Mouse (Mus musculus) ovary, postnatal 10 days (tissue): ENCODE results near the gene Mest.

ENCODE experiments used
- DNase-seq: peaks from one replicate; pipeline ENCODE4 v3.0.0; 2022; ENCODE audit warnings: low spot score

Mest gene

DNA sequence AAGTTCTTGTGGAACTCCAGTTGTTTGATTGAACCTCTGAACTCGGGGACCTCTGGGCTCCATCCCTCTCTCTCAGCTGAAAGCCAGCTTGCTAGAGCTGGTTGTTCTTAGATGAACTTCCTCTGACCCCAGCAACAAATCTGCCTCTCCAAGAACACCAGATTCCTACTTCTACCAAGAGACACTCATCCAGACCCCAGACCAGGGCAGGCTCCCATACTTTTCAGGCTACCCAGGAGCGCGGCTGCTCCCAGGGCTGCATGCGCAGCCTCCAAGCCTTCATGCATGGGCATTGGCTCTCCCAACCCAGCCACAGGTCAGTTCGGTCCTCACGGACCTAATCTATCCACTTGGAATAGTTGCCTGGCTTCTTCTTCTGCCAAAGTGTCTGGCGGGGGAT lies at the start of gene Mest:
Gene Mest (plus strand): TSS at position 217 of the 400 bp plus-strand sequence.
- no peak for DNase-seq

DNA sequence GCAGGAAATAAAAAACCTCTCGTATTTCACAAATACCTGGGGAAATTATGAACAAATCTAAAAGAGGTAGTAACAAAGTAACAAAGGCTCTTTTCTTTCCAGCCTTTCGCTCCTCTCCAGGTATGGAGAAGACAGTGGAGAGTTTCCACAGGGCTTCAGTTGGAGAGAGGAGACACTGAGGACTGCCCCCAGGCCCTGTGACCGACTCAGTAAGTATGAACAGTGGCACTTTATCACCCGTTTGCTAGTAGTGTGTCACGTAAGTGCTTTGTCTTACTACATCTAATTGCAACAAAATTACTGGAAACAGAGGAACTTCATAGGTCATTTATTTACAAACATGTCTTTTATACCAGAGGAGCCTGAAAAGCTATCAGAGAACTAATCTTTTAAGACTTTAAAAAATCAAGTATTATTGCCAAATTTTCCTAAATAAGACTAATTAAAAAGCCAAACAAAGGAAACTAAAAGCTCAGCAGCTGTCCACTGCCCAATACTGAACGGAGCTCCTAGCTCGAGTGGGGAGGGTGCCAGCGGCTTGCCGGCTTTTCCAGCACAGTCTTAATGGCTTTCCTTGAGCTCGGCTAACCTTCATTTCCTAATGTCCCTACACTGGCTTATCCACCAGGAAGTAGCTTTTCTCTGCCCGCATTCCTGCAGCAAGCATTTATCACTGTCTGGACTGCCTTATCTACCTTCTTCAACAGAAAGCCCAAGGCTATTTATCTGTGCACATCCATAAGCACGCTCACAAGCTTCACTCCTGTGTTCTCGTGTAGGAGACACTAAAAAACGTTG lies 49.4 kb upstream of the Mest start:
- no peak for DNase-seq

DNA sequence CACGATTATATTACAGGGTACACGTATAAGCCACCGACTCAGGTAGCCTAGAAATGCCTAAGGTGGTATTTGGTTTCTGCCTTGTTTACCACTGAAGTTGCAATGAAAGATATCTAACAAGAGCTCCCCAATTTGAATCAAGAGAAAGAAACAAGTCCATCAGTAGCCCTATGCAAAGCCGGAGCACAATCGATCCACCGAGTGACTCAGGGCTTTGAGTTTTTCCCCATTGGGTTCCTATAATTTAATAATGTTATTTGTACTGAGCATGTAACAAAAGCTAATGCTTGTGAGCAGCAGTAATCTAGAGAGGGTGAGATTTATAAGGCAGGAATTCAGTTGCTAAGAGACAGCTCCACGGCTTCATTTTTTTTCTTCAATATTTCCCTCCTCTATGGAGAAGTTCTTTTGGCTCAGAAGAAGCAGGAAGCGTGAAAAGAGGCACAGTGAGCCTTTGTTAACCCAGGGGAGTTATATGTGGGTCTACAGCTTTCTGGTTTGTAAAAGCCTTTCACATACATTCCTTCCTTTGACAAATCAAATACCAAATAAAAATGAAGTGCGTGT lies 48.5 kb upstream of the Mest start:
- no peak for DNase-seq

DNA sequence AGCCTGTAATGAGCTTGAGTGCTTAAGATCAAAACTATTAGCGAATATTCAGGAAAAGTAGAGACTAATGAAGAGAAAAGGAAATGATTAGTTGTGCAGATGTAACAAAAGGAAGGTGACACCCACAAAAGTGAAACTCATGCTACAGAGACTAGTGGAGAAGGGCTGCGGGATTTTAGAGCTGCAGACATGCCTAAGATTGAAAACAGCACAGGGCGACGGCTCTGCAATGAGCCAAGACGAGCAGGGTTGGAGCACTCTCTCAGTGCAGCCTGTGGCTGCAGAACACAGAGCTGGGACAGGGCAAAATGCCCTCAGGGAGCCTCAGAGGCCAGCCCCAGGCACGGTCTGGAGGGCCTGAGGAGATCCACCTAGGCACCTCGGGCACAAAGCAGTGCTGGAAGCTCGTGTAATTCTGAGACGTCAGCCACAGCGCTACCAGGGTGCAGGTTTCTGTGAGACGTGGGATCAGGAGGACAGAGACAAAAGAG lies 48.0 kb upstream of the Mest start:
- no peak for DNase-seq

DNA sequence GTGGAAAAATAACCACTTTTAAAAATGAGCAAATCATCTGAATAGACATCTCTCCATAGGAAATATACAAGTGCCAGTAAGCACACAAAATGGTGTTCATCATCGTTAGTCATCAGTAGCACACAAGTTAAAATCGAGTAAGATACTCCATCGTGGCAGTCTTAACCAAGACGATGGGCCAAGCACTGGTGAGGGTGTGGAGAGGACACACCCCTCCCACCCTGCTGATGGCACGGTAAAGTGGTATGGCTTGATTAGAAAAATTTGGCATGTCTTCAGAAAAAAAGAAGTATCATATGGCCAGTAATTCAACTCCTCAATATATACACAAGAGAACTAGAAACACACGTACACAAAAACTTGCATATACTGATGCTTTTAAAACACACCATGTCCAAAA lies 46.8 kb upstream of the Mest start:
- DNase-seq: no peak

DNA sequence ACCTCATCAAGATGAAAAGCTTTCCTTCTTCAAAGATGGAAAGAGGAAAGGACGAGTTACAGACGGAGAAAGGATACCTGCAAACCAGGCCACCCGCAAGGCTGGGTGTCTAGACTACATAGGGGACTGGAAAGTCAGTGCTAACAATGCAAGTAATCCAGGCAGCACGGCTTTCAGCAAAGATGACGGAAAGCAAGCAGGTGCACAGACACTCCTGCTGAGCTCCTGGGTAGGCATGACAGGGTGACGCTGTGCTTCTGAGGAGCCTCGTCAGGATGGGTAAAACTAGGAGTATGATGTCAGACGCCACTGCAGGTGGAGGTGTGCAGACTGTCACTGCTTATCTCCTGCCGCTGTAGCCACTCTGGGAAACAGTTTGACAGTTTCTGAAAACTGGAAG lies 45.8 kb upstream of the Mest start:
- no peak for DNase-seq

DNA sequence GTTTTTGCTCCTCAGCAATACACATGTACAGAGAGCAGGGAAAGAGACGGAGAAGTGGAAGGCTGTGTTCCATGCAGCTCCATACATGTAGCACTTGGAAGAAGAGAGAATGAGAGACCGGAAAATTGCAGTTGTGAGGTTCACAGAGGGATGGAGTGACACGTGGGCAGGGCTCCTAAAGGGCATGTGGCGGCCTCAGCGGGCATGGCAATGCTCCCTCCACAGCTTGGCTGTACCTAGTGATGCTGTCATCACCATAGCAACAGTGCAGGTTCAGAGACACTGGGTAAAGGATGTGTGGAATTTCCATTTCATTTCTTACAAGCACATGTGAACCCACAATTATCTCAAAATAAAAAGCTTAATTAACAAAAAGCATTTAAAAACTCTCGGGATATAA lies 44.9 kb upstream of the Mest start:
- no peak for DNase-seq

DNA sequence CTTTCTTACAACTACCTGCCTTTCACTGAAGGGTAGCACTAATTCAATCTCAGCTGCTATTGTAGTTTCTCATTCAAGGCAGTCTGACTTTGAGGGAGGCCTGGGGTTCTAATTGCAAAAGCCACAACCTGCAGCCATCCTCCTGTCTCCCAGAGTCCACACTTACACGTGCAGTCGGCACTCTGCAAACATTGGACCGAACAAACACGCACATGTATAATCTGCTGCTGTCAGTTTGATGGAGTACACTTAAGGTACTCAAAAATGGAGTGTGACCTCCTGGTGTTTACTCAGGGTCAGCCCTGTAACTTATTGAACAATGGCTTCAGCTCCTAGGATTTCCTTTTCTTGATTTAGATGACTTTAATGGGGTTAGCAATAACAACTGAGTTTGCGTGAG lies 43.8 kb upstream of the Mest start:
- DNase-seq: no peak

DNA sequence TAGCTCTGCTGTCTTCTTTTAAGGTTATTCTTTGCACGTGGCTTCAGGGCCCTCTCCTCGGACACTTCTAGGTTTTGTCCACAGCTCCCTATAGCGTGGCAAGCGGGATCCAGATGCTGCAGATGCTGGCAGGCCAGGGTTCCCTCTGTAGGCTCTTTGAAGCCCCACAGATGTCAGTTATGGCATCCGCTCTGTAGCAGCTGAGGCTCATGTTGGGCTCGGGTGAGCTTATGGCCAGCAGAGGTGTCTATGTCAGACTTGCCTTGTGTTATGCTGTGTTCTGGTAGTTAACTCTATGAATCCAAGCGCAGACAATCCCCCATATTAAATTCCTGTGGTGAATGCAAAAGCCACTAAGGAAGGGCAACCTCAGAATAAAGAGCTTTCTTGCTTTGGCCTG lies 42.9 kb upstream of the Mest start:
- DNase-seq: no peak

DNA sequence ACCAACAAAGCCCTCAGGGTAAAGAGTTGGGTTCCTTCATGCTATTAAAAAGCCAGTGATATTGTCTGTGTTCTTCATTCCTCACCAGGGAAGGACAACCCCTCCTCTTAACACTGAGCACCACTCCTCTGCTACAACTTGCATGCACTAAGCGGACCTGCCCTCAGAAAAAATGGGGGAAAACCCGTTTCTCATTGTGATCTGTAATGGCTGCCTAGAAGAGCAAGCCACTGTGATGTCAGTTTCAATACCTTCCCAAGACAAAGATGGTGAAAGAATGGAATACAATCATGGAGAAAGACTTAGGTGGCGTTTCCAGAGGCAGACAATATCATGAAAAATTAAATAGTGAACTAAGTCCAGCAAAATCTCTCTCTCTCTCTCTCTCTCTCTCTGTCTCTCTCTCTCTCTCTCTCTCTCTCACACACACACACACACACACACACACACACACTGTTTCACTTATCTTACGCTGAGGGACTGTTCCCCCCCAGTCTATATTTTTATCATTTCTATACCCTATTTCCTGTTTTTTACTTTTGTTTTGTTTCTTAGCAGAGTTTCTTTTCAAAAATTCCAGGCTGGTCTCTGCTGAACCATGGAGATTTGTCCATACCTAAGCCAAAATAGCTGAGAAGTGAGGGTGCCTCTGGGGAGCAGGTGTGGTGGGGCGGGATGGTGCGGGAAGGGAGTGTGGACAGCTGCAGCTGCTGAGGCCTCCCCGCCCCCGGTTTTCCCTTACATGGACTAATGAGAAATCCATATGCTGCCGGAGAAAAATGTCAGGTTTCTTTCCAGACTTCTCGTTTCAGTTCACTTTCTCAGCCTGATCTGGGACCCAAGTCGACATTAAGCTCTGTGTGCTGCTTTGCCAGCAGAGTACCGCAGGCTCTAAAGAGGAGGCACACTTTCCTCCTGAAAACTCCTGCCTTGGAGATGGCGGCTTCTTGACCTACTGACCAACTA lies 41.1 kb upstream of the Mest start:
- DNase-seq: no peak

DNA sequence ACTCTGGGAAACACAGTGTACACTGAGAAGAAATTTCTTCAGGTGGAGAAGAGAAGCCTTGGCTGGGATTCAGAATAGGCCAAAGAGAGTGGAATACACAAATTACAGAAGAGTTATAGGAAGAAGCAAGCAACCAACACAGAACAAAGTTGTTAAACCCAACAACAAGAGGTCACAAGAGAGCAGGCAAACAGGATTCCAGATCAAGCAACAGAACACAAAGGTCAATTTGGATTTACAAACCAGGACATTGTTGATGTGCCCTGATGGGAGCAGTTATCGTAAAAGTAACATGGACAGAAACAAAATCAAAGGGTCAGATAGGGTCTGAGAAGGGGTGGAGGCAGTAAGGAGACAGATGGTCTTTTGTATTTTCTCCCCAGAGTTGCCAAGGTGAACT lies 38.8 kb upstream of the Mest start:
- no peak for DNase-seq

DNA sequence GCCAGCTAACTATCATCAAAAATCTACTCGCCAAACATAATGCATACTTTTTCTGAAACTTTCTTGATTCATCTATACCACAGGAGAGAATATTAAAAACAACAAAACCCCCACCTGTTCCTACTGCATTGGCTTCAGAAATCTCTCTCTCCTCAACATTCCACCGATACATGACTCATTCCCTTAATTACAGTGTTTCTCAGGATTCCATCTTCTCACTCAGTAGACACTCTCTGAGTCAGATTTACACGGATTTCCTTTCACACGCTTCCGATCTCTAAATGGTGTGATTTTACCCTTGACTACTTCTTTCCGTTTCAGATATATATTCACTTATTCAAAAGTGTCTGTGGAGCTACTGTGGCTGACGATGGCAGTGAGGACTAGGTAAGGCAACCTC lies 36.1 kb upstream of the Mest start:
- DNase-seq: no peak

DNA sequence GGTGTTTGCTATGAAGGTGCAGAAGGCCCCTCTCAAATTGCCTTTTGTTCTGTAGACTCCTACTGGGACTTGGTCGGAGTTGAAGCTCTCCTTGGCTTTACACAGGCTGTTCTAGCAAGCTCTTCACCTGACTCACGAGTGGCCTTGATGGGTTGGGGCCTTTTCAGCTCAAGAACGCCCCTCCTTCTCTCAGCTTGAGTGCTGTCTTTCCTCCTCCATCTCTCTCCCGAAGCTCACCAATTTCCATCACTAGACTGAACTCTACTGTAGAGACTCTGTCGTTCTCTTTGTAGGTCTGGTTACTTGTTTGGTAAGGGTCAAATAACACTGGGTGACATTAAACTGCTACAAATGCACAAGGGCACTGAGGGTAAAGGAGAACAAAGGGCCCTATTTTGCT lies 30.5 kb upstream of the Mest start:
- DNase-seq: no peak

DNA sequence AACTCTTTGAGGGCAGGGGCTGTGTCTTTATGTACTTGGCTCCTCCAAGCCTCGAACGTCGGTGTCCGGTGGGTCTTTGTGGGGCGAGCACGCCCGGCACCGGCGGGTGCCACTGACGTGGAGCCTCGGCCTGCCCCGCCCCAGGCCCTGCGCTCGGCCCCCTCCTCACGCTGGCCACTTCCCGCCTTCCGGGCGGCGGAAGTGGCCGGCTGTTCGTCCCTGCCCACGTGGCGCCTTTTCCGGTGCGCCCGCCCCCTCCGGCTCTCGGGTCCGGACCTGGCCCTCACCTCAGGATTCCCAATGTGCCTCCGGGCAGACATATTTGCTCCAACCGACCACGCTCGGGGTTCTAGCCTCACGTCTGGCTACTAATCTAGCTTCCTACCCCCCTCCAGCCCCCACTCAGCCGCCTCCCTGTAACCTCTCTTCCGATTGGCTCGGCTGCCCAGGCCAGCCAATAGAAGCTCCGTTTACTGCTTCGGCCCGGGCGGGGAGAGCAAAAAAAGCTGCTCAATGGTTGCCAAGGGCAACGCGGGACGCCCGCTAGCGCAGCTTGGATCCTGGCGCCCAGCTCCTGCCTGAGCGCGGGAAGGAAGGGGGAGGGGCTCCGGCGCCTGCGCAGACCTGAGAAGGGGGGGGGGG lies 29.9 kb upstream of the Mest start, which contains the start of gene Cep41:
Gene Cep41 (minus strand): TSS at position 400 of the 642 bp plus-strand sequence.
- peak; percentile 99 for DNase-seq

DNA sequence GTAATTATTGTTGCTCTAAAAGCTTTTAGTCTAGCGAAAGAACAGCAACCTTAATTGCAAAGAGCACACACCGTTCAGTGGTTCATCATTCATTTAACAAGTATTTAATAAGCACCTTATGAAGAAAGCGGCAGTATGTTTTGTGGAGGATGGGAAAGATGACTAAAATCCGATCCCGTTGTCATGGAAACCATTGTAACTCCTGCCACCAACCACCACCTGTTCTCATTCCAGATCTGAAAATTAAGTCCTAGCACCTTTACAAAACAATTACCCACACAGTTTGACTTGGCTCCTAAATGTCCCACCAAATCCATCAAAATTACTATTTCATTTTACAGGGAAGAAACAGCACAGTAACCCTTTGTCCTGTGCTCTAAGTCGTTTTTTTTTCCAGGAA lies 29.1 kb upstream of the Mest start:
- DNase-seq: no peak

DNA sequence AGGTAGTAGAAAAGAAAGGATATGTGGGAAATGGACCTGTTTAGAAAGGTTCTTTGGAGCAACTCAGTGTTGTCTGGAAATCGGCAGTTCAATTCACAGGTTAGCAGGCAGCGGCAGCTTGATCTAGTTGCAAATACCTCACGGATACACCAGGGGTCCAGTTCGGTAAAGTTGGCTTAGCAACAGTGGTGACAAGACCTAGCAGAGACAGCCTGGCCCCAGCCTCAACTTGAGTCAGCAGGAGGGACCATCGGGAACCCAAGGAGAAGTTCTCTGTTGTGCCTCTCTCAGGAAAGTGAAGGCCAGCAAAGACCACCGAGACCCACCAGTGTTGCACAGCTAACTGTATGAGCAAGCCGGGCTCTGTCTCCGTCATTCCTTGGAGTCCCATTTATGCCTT lies 28.2 kb upstream of the Mest start:
- no peak for DNase-seq

DNA sequence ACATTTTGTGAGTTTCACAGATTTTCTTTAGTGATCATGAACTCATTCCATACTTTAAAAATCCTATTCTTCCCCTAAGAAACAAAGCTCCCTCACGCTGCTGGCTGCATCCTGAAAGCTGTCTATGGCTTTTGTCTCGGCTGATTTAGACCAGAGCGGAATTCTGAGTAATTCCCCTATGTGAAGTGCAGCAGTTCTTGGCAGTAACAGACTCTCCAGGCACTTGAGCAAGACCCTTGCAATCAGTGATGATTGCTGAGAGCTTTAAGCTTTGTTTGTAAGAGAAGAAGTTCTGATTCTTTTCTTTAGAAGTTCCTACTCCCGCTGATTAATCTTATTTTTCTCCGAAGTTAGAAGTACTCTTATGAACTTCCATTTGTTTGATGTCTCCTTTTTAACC lies 25.9 kb upstream of the Mest start:
- no peak for DNase-seq

DNA sequence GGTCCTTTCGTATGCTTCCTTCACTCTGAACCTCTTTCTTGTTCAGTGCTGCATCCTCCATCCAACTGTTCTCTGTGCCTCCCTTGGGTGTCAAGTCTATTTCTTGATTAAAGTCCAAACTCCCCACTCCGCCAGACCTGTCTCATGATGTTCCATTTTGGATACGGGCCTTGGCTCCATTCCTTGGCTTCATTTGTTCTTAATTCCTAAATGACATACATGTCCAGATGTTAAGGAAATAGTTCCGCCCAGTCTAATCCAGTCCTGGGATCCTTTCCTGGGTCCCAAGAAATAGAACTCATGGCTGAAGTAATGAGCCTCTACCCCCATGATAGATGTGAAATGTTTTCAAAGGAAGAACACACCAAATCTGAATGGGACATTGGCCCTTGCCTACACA lies 25.3 kb upstream of the Mest start:
- no peak for DNase-seq

DNA sequence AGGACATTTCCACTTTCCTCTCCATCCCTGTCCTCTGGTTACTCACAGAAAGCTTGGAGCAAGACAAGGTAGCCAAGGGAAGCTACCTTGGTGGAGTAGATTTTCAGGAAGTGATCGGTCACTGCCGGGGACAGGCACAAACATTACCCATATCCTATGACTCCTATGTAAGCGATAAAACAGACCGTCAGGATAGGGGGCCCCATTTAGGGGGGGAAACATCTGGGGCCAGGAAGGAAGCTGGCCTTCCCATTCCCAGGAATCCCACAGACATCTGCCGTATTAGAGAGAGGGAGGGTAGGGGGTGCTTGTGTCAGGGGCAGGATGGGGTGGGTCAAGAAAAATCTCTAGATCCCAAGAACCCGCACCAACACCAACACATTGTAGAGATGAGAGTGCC lies 23.2 kb upstream of the Mest start:
- no peak for DNase-seq

DNA sequence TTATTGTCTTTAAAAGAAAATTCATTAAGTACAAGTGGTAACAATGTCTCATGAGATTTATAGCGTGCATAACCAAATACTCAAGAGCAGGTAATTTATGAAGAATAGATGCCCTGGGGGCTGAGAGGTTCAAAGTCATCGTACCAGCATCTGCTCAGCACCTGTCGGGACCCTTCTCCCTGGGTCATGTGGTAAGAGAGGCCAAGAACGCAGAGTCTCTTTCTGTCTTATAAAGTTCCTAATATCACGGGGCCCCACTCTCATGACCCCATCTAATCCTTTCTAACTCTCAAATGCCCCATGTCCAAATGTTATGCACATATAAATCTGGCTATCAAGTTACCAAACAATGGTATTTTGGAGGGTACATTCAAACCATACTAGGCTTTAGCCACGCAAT lies 20.5 kb upstream of the Mest start:
- no peak for DNase-seq

DNA sequence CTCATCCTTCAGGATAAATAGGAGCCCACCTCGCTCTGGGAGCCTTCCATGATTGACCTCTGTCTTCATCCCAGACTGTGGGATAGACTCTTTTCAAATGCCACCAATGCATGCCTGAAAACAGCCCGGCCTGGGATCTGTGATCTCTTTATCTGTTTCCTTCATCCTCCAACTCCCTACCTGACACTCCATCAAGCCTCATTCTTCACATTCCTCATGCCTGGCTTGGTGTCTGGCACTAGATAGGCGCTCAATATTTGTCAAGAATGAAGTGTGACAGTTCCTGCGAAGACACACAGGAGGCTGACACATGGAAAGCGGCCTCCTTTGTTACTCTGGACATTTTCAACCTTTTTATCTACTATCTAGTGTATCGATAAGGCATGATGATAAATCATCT lies 19.9 kb upstream of the Mest start:
- DNase-seq: no peak

DNA sequence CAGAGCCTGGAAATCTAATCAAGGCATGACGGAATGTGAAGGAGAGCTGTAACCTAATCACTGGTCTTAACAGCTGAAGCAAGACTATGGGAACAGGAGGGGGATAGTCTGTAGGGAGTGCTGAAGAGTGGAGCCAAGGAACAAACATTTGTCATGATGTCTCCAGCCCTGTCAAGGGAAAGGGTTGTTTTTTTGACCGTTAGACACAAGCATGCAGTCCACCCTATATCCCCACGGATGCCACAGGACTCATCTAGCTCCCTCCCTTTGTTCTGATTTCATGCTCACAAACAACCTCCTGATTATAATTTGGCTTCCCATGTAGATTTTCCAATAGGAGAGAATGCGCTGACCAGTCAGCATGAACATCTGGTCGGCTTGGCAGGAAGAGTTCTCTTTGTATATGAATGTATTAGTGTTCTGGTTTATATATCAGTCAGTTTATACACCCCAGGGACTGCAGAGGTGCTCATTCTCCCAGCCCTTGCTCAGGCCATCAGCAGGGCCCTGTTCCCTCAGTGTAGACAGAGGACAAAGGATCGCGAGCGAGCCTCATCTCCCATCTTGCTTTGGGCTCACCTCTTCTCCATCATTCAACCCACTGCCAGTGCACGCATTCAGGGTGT lies 19.3 kb upstream of the Mest start:
- no peak for DNase-seq
